Mouse (Mus musculus) cerebellum, adult 2 months (tissue): Measurements from ENCODE around the gene Nmrk2.

Source experiments
- CTCF ChIP-seq: fragments of 200-500 bp; IDR thresholded peaks from 2 replicates; pipeline ENCODE4 v1.5.1; 2011; ENCODE audit warnings: low read depth, mild to moderate bottlenecking, control low read depth, low read length, moderate library complexity, borderline replicate concordance; ENCODE audit not compliant: insufficient read depth
- POLR2A ChIP-seq: fragments of 200-500 bp; IDR thresholded peaks from 2 replicates; pipeline ENCODE4 v1.6.1; 2011; ENCODE audit warnings: low read length, control low read depth, borderline replicate concordance; ENCODE audit not compliant: insufficient read depth

- TF ChIP-seq CTCF (no peak), POLR2A (no peak)
Observed at GRCm38 (mm10) chr10:81244146-81244545, 42.3 kb upstream of the Nmrk2 start.
